Mouse (Mus musculus): Measurements from ENCODE around the gene Trim66. TPM values are rescaled to one million over a fixed set of nuclear protein-coding genes. Genes with fewer than 3 reads are reported as not detected.

The Trim66 gene
- polyA plus RNA-seq, 1 experiment, result not detected

GRCm38 (mm10) chr7:109445012-109445411 is 62.9 kb downstream of the Trim66 start:
- Histone ChIP-seq H3K27ac (ENCODE audit: insufficient read depth, low read depth, low read length) (no peak overlapping the region), H3K4me3 (ENCODE audit: insufficient read depth, low read depth, low read length) (no peak overlapping the region), H3K4me1 (ENCODE audit: control insufficient read depth, insufficient read depth, low read length) (no peaks in the 10 kb centered on the region)
- TF ChIP-seq POLR2A (IDR thresholded peaks at IDR 0.05; ENCODE audit: insufficient read depth, low read depth, low read length) (no peak), CTCF (IDR thresholded peaks at IDR 0.05; ENCODE audit: insufficient read depth, low read depth, low read length) (no peak)
- 7% methylated on average over 6 of the region's 6 CpGs for WGBS

GRCm38 (mm10) chr7:109442739-109443138 is 65.2 kb downstream of the Trim66 start:
- Histone ChIP-seq H3K27ac (ENCODE audit: insufficient read depth, low read depth, low read length) (no peak overlapping the region), H3K4me1 (ENCODE audit: control insufficient read depth, insufficient read depth, low read length) (peaks cover 9% of the 10 kb centered on the region), H3K4me3 (ENCODE audit: insufficient read depth, low read depth, low read length) (no peak overlapping the region)
- TF ChIP-seq CTCF (IDR thresholded peaks at IDR 0.05; ENCODE audit: insufficient read depth, low read depth, low read length) (no peak), POLR2A (IDR thresholded peaks at IDR 0.05; ENCODE audit: insufficient read depth, low read depth, low read length) (no peak)
- WGBS, result 89% methylated on average over 5 of the region's 5 CpGs

- TF ChIP-seq POLR2A (IDR thresholded peaks at IDR 0.05; ENCODE audit: insufficient read depth, low read depth, low read length), result no peak
- no peak overlapping the region for H3K27ac ChIP-seq (ENCODE audit: insufficient read depth, low read depth, low read length)
- 87% methylated on average over 9 of the region's 9 CpGs for WGBS
These were observed 67.2 kb downstream of the Trim66 start for GRCm38 (mm10) chr7:109440697-109441269.

GRCm38 (mm10) chr7:109438781-109439591 is 68.9 kb downstream of the Trim66 start, which contains the start of gene Stk33:
Gene Stk33 (minus strand): TSS chr7:109439081.
- H3K27ac ChIP-seq (ENCODE audit: insufficient read depth, low read depth, low read length), result no peak within 1 kb of the TSS
- no peak for TF ChIP-seq CTCF (IDR thresholded peaks at IDR 0.05; ENCODE audit: insufficient read depth, low read depth, low read length)
- TF ChIP-seq POLR2A (IDR thresholded peaks at IDR 0.05; ENCODE audit: insufficient read depth, low read depth, low read length), result no peak
- H3K4me1 ChIP-seq (ENCODE audit: control insufficient read depth, insufficient read depth, low read length), result peaks cover 9% of the 10 kb centered on the region
- H3K4me3 ChIP-seq (ENCODE audit: insufficient read depth, low read depth, low read length), result peak within 1 kb of the TSS; percentile 49
- WGBS, result 2% methylated on average over 62 of the region's 62 CpGs

More at GRCm38 (mm10) chr7:109440697-109441269, 67.2 kb downstream of the Trim66 start:
- H3K4me1 ChIP-seq (ENCODE audit: control insufficient read depth, insufficient read depth, low read length), result peaks cover 9% of the 10 kb centered on the region
- H3K4me3 ChIP-seq (ENCODE audit: insufficient read depth, low read depth, low read length), result no peak overlapping the region

GRCm38 (mm10) chr7:109424422-109425159 is 83.3 kb downstream of the Trim66 start:
- TF ChIP-seq CTCF (IDR thresholded peaks at IDR 0.05; ENCODE audit: insufficient read depth, low read depth, low read length) (no peak), POLR2A (IDR thresholded peaks at IDR 0.05; ENCODE audit: insufficient read depth, low read depth, low read length) (no peak)
- 68% methylated on average over 3 of the region's 3 CpGs for WGBS
- Histone ChIP-seq H3K4me3 (ENCODE audit: insufficient read depth, low read depth, low read length) (no peak overlapping the region), H3K27ac (ENCODE audit: insufficient read depth, low read depth, low read length) (no peak overlapping the region), H3K4me1 (ENCODE audit: control insufficient read depth, insufficient read depth, low read length) (no peaks in the 10 kb centered on the region)

- WGBS, result 89% methylated on average over 8 of the region's 8 CpGs
- Histone ChIP-seq H3K4me1 (ENCODE audit: control insufficient read depth, insufficient read depth, low read length) (no peaks in the 10 kb centered on the region), H3K4me3 (ENCODE audit: insufficient read depth, low read depth, low read length) (no peak overlapping the region), H3K27ac (ENCODE audit: insufficient read depth, low read depth, low read length) (no peak overlapping the region)
- no peak for TF ChIP-seq CTCF (IDR thresholded peaks at IDR 0.05; ENCODE audit: insufficient read depth, low read depth, low read length)
- TF ChIP-seq POLR2A (IDR thresholded peaks at IDR 0.05; ENCODE audit: insufficient read depth, low read depth, low read length), result no peak
These were observed 85.1 kb downstream of the Trim66 start for GRCm38 (mm10) chr7:109422803-109423202.

- no peak overlapping the region for H3K4me3 ChIP-seq (ENCODE audit: insufficient read depth, low read depth, low read length)
These were observed 102.4 kb downstream of the Trim66 start for GRCm38 (mm10) chr7:109405491-109405890.

GRCm38 (mm10) chr7:109399299-109399698 is 108.6 kb downstream of the Trim66 start:
- Histone ChIP-seq H3K27ac (ENCODE audit: insufficient read depth, low read depth, low read length) (no peak overlapping the region), H3K4me3 (ENCODE audit: insufficient read depth, low read depth, low read length) (no peak overlapping the region), H3K4me1 (ENCODE audit: control insufficient read depth, insufficient read depth, low read length) (no peaks in the 10 kb centered on the region)
- no peak for TF ChIP-seq CTCF (IDR thresholded peaks at IDR 0.05; ENCODE audit: insufficient read depth, low read depth, low read length)
- TF ChIP-seq POLR2A (IDR thresholded peaks at IDR 0.05; ENCODE audit: insufficient read depth, low read depth, low read length), result no peak
- WGBS, result 70% methylated on average over 3 of the region's 3 CpGs

More at GRCm38 (mm10) chr7:109405491-109405890, 102.4 kb downstream of the Trim66 start:
- WGBS, result 42% methylated on average over 7 of the region's 7 CpGs
- H3K4me1 ChIP-seq (ENCODE audit: control insufficient read depth, insufficient read depth, low read length), result no peaks in the 10 kb centered on the region
- TF ChIP-seq CTCF (IDR thresholded peaks at IDR 0.05; ENCODE audit: insufficient read depth, low read depth, low read length) (no peak), POLR2A (IDR thresholded peaks at IDR 0.05; ENCODE audit: insufficient read depth, low read depth, low read length) (no peak)
- no peak overlapping the region for H3K27ac ChIP-seq (ENCODE audit: insufficient read depth, low read depth, low read length)

Other genes with a start within 250 kb of the Trim66 start
- not detected in 2 replicates for gene Stk33, start 69.1 kb downstream of the Trim66 start, polyA plus RNA-seq (2012; ENCODE audit: insufficient read depth, insufficient read length, low replicate concordance, missing spikeins)
- gene Rpl27a, start 11.0 kb upstream of the Trim66 start, polyA plus RNA-seq (2012; ENCODE audit: insufficient read depth, insufficient read length, low replicate concordance, missing spikeins), result 653 TPM in 1 of 2 replicates, not detected in the other
- not detected in 2 replicates for gene St5, start 195.5 kb upstream of the Trim66 start, polyA plus RNA-seq (2012; ENCODE audit: insufficient read depth, insufficient read length, low replicate concordance, missing spikeins)
- not detected in 2 replicates for gene Akip1, start 195.6 kb upstream of the Trim66 start, polyA plus RNA-seq (2012; ENCODE audit: insufficient read depth, insufficient read length, low replicate concordance, missing spikeins)
- gene BC051019, start 215.7 kb upstream of the Trim66 start, polyA plus RNA-seq (2012; ENCODE audit: insufficient read depth, insufficient read length, low replicate concordance, missing spikeins), result not detected in 2 replicates
- gene Ascl3, start 223.6 kb upstream of the Trim66 start, polyA plus RNA-seq (2012; ENCODE audit: insufficient read depth, insufficient read length, low replicate concordance, missing spikeins), result not detected in 2 replicates
- 349 TPM in 1 of 2 replicates, not detected in the other for gene Tmem9b, start 244.7 kb upstream of the Trim66 start, polyA plus RNA-seq (2012; ENCODE audit: insufficient read depth, insufficient read length, low replicate concordance, missing spikeins)

Data from olfactory bulb, adult 2 months (tissue).